Comparison of ENCODE assay signal across 8 mouse cellular contexts in the genomic region with DNA sequence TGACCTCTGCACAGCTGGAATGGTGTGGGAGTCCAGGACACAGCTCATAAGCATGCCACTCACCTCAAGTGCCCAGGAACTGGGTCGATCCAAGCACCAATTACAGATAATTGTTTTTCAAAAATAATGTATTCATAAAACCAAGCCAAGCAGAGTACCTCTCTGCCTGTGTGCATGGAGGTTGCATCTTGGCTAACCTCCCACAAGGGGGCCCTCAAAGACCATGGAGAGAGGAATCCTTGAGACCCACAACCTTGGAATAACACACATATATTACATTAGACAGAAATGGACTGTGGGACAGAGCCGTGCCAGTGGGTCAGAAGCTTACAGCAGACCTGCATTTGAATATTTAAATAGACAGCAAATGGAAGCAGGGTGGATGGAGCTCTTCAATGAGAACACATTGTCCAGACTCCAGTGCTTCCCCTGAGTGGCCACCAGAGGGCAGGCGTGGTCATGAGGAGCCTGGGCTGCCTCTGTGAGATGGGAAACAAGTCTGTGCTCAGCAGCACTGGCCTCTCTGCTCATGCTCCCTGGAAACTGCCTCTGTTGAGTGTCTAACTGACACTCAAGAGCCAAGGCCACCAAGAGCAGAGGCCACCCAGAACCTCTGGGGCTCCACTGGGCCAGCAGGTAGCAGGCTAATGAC.
DNase-seq lines count a peak whose midpoint lies in the region; ATAC-seq and TF ChIP-seq lines count a peak whose summit lies in the region.

No protein-coding gene starts in this region.

- TF ChIP-seq CTCF in testis, adult 2 months (IDR thresholded peaks at IDR 0.05; ENCODE audit: control insufficient read depth, insufficient read depth, insufficient replicate concordance, low read depth, low read length): peak; percentile 85; the same call in 1 of the 2 replicates

- no peak for ATAC-seq in neural tube, embryonic 15.5 days (ENCODE audit: low FRiP score)
- peak; percentile 40; the same call in 1 of the 2 replicates for ATAC-seq in intestine, embryonic 16.5 days
- ATAC-seq in midbrain, embryonic 15.5 days (replicated peaks): peak; percentile 50; the same call in 1 of the 2 replicates

- no peak overlapping the region for H3K4me2 ChIP-seq in neural tube, embryonic 15.5 days
- no peak overlapping the region for H3K4me2 ChIP-seq in intestine, embryonic 16.5 days (ENCODE audit: low read depth, low read length)
- H3K4me2 ChIP-seq in midbrain, embryonic 15.5 days: no peak overlapping the region

- no peak overlapping the region for H3K9ac ChIP-seq in neural tube, embryonic 15.5 days (replicated peaks)
- H3K9ac ChIP-seq in intestine, embryonic 16.5 days (ENCODE audit: low read depth, low read length): no peak overlapping the region
- H3K9ac ChIP-seq in midbrain, embryonic 15.5 days: no peak overlapping the region

- DNase-seq in neural tube, embryonic 10.5 days (ENCODE audit: extremely low spot score, low spot score): peak; percentile 74
- peak; percentile 86 to 89 for DNase-seq in cerebellum, postnatal 10 days
- peak; percentile 32 to 47 for DNase-seq in frontal cortex, postnatal 25 days (ENCODE audit: low spot score in 2 of 2)
- DNase-seq in left cerebral cortex, postnatal 25 days (ENCODE audit: low spot score in 2 of 2): peak; percentile 59 to 70

- intact Hi-C loops in left cerebral cortex, postnatal 25 days (cut with DNase I): no loop called here

- H3K27me3 ChIP-seq in neural tube, embryonic 15.5 days (replicated peaks): no peaks in the 10 kb centered on the region
- no peaks in the 10 kb centered on the region for H3K27me3 ChIP-seq in intestine, embryonic 16.5 days (replicated peaks; ENCODE audit: control insufficient read depth, insufficient read depth, low read length)
- no peaks in the 10 kb centered on the region for H3K27me3 ChIP-seq in midbrain, embryonic 15.5 days (replicated peaks)
- H3K27me3 ChIP-seq in testis, adult 2 months (ENCODE audit: control insufficient read depth, insufficient read depth, low read length): no peaks in the 10 kb centered on the region

- H3K4me1 ChIP-seq in neural tube, embryonic 15.5 days: no peaks in the 10 kb centered on the region
- H3K4me1 ChIP-seq in intestine, embryonic 16.5 days (ENCODE audit: control insufficient read depth, insufficient read depth, low read length): no peaks in the 10 kb centered on the region
- H3K4me1 ChIP-seq in midbrain, embryonic 15.5 days: no peaks in the 10 kb centered on the region
- H3K4me1 ChIP-seq in testis, adult 2 months (ENCODE audit: control insufficient read depth, insufficient read depth, low read length): no peaks in the 10 kb centered on the region

- H3K36me3 ChIP-seq in neural tube, embryonic 15.5 days: no peaks in the 10 kb centered on the region
- no peaks in the 10 kb centered on the region for H3K36me3 ChIP-seq in intestine, embryonic 16.5 days (ENCODE audit: control insufficient read depth, insufficient read depth, low read length)
- no peaks in the 10 kb centered on the region for H3K36me3 ChIP-seq in midbrain, embryonic 15.5 days (replicated peaks)
- H3K36me3 ChIP-seq in testis, adult 2 months (ENCODE audit: control insufficient read depth, insufficient read depth, low read length): no peaks in the 10 kb centered on the region

- H3K27ac ChIP-seq in neural tube, embryonic 15.5 days (replicated peaks): no peak overlapping the region
- no peak overlapping the region for H3K27ac ChIP-seq in intestine, embryonic 16.5 days (ENCODE audit: low read length)
- no peak overlapping the region for H3K27ac ChIP-seq in midbrain, embryonic 15.5 days
- H3K27ac ChIP-seq in testis, adult 2 months (ENCODE audit: control insufficient read depth, insufficient read depth, low read depth, low read length): no peak overlapping the region

- no peaks in the 10 kb centered on the region for H3K9me3 ChIP-seq in neural tube, embryonic 15.5 days (replicated peaks)
- no peaks in the 10 kb centered on the region for H3K9me3 ChIP-seq in intestine, embryonic 16.5 days (ENCODE audit: control insufficient read depth, low read length)
- H3K9me3 ChIP-seq in midbrain, embryonic 15.5 days: no peaks in the 10 kb centered on the region

- 29% methylated on average over 3 of the region's 3 CpGs for WGBS in neural tube, embryonic 15.5 days
- 32% methylated on average over 3 of the region's 3 CpGs for WGBS in intestine, embryonic 16.5 days
- WGBS in midbrain, embryonic 15.5 days: 26% methylated on average over 3 of the region's 3 CpGs

- no peak overlapping the region for H3K4me3 ChIP-seq in neural tube, embryonic 15.5 days (replicated peaks)
- H3K4me3 ChIP-seq in intestine, embryonic 16.5 days (ENCODE audit: low read length): no peak overlapping the region
- H3K4me3 ChIP-seq in midbrain, embryonic 15.5 days: no peak overlapping the region
- no peak overlapping the region for H3K4me3 ChIP-seq in testis, adult 2 months (ENCODE audit: control insufficient read depth, low read depth, low read length)

- TF ChIP-seq POLR2A in testis, adult 2 months (IDR thresholded peaks at IDR 0.05; ENCODE audit: control insufficient read depth, low read depth, low read length): no peak
